Mouse (Mus musculus) intestine, postnatal 0 days (tissue): ENCODE measurements around the gene P4ha3. TPM values are rescaled to one million over a fixed set of nuclear protein-coding genes. Genes with fewer than 3 reads are reported as not detected.

Experiments
- ATAC-seq: fragments of 200-750 bp; cut with Nextera tagmentation; 2 replicates; pipeline ENCODE4 v1.8.0; 2017; ENCODE audit warnings: mild to moderate bottlenecking, moderate TSS enrichment, moderate library complexity
- H3K27ac ChIP-seq: fragments of 300-500 bp; sonication (generic); 2 replicates; pipeline ENCODE4 v1.5.1; 2014; ENCODE audit warnings: mild to moderate bottlenecking, low read depth, low read length, moderate library complexity
- H3K27me3 ChIP-seq: fragments of 300-500 bp; sonication (generic); replicated peaks from 2 replicates; pipeline ENCODE4 v1.6.1; 2014; ENCODE audit warnings: low read length, mixed read lengths; ENCODE audit not compliant: control insufficient read depth, insufficient read depth
- H3K36me3 ChIP-seq: fragments of 300-500 bp; sonication (generic); 2 replicates; pipeline ENCODE4 v1.6.1; 2014; ENCODE audit warnings: mild to moderate bottlenecking, moderate library complexity; ENCODE audit not compliant: control insufficient read depth, insufficient read depth
- H3K4me1 ChIP-seq: fragments of 300-500 bp; sonication (generic); replicated peaks from 2 replicates; pipeline ENCODE4 v1.6.1; 2014; ENCODE audit warnings: antibody characterized with exemption, low read length, mixed read lengths; ENCODE audit not compliant: control insufficient read depth, insufficient read depth
- H3K4me2 ChIP-seq: fragments of 300-500 bp; sonication (generic); replicated peaks from 2 replicates; pipeline ENCODE4 v1.6.1; 2014; ENCODE audit warnings: low read depth, mild to moderate bottlenecking, moderate library complexity
- H3K4me3 ChIP-seq: fragments of 300-500 bp; sonication (generic); 2 replicates; pipeline ENCODE4 v1.5.1; 2014; ENCODE audit warnings: low read depth, low read length
- H3K9ac ChIP-seq: fragments of 300-500 bp; sonication (generic); 2 replicates; pipeline ENCODE4 v1.6.1; 2014; ENCODE audit warnings: mild to moderate bottlenecking, low read depth, low read length
- H3K9me3 ChIP-seq: fragments of 300-500 bp; sonication (generic); 2 replicates; pipeline ENCODE4 v1.6.1; 2016; ENCODE audit warnings: mixed run types; ENCODE audit not compliant: control insufficient read depth
- CTCF ChIP-seq: sonication (generic); IDR thresholded peaks from 2 replicates; pipeline ENCODE4 v1.5.1; 2016; ENCODE audit warnings: low read depth, mild to moderate bottlenecking, control low read depth, antibody characterized with exemption, moderate library complexity
- WGBS: fragments of 180-500 bp; shearing (Covaris S2); extraction: QIAGEN DNeasy Blood & Tissue Kit; methylation state at CpG from one replicate; pipeline ENCODE4 v1.1.7; 2014; 5-methylcytosine and 5-hydroxymethylcytosine counted together
- polyA plus RNA-seq: library from polyadenylated mRNA; unstranded; fragments of >200 nt; fragmentation: Nextera tagmentation; extraction: Ambion mirVana; gene quantifications from 2 replicates; pipeline ENCODE4 v1.2.1, GENCODE M21; 2015

P4ha3 gene
- polyA plus RNA-seq, 1 experiment from 2014 or later, result 1.6 TPM

DNA sequence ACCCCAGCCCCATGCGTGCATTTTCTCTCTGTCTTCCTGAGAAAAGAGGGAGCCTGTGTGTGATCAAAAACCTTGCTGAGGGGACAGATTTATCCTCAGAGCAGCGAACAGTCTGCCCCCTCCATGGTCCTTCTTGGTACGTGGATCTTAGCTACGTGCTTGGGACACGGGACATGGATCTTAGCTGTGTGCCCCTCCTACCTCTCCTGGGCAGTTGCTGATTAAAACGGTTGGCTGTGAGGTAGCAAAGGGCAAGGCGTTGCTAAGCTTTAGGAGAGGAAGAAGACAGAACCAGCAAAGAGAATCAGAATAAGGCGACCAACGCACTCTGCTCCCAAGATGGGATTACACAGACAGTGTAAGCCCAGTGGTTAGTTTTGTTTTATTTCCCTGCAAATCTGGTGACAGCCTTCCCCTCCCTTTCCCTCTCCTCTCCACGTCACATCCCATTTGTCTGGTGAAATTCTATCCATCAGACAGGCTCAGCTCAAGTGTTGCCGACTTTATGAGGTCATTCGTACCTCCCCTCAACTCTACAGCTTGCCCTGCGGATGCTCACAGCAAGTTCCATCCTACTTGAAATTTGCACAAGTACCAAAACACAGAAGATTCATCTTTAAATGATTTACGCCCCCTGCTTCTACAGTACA lies 13.7 kb downstream of the P4ha3 start:
- 69% methylated on average over 14 of the region's 14 CpGs for WGBS
- Histone ChIP-seq H3K9ac (no peak overlapping the region), H3K27ac (no peak overlapping the region), H3K9me3 (no peaks in the 10 kb centered on the region), H3K27me3 (no peaks in the 10 kb centered on the region), H3K36me3 (no peaks in the 10 kb centered on the region), H3K4me1 (0 out of 2 replicates have a peak, but pooled peaks cover 2% of the 10 kb centered on the region), H3K4me3 (no peak overlapping the region), H3K4me2 (no peak overlapping the region)
- no peak for ATAC-seq
- TF ChIP-seq CTCF, result no peak

DNA sequence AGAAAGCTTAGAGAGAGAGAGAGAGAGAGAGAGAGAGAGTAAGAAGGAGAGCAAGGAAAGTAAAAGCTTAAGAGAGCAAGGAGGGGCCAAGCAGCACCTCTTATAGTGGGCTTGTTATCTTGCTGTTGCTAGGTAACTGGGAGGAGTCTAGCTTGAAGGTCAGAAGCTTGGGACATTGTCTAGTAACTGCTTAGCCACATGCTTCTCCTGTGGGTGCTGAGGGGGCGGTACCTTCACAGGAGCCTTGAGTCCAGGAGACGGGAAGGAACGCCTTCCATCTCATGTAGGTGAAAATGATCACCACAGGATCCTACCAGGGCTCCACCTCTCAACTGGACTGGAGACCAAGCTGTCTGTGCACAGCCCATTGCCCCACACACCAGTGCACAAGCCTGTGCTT lies 16.1 kb downstream of the P4ha3 start:
- H3K27ac ChIP-seq, result no peak overlapping the region
- no peak overlapping the region for H3K9ac ChIP-seq
- 59% methylated on average over 3 of the region's 3 CpGs for WGBS
- no peak for TF ChIP-seq CTCF
- H3K4me1 ChIP-seq, result 0 out of 2 replicates have a peak, but pooled peaks cover 2% of the 10 kb centered on the region
- ATAC-seq, result no peak
- no peak overlapping the region for H3K4me3 ChIP-seq
- H3K27me3 ChIP-seq, result no peaks in the 10 kb centered on the region
- H3K36me3 ChIP-seq, result no peaks in the 10 kb centered on the region
- H3K4me2 ChIP-seq, result no peak overlapping the region
- no peaks in the 10 kb centered on the region for H3K9me3 ChIP-seq

DNA sequence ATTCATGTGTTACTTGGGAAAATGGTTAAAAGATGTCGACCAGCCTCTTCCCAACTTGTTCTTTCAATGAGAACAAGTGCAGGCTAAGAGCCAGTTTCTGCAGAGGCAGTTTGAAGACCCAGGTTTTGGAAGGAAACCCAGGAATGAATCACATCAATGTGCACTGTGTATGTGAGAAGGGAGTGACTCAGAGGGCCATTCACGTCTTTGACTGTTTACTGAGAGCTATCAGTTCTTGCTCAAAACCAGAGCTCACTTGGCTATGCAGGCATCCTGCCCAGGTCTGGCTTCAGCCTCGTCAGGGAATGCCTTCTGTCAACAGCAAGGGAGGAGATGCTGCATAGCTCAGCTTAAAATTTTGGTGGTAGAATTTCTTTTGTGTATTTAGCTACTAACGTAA lies 17.0 kb downstream of the P4ha3 start:
- Histone ChIP-seq H3K36me3 (no peaks in the 10 kb centered on the region), H3K27me3 (no peaks in the 10 kb centered on the region), H3K4me2 (no peak overlapping the region), H3K9ac (no peak overlapping the region), H3K4me1 (0 out of 2 replicates have a peak, but pooled peaks cover 2% of the 10 kb centered on the region), H3K27ac (no peak overlapping the region), H3K9me3 (no peaks in the 10 kb centered on the region), H3K4me3 (no peak overlapping the region)
- no peak for TF ChIP-seq CTCF
- no peak for ATAC-seq
- WGBS, result 36% methylated on average over 4 of the region's 4 CpGs

- no peak overlapping the region for H3K27ac ChIP-seq
- no peaks in the 10 kb centered on the region for H3K36me3 ChIP-seq
- TF ChIP-seq CTCF, result no peak
- no peaks in the 10 kb centered on the region for H3K4me1 ChIP-seq
- no peaks in the 10 kb centered on the region for H3K9me3 ChIP-seq
- no peak for ATAC-seq
- 89% methylated on average over 9 of the region's 9 CpGs for WGBS
- no peak overlapping the region for H3K4me2 ChIP-seq
- H3K27me3 ChIP-seq, result no peaks in the 10 kb centered on the region
- H3K4me3 ChIP-seq, result no peak overlapping the region
- no peak overlapping the region for H3K9ac ChIP-seq
Observed at GRCm38 (mm10) chr7:100305894-100306293, 20.6 kb downstream of the P4ha3 start.

- no peak for TF ChIP-seq CTCF
- H3K27me3 ChIP-seq, result 0 out of 2 replicates have a peak, but pooled peaks cover 4% of the 10 kb centered on the region
- 84% methylated on average over 6 of the region's 6 CpGs for WGBS
Observed at GRCm38 (mm10) chr7:100307872-100308653, 22.7 kb downstream of the P4ha3 start.

GRCm38 (mm10) chr7:100309216-100309615 lies 23.9 kb downstream of the P4ha3 start:
- H3K27me3 ChIP-seq, result 0 out of 2 replicates have a peak, but pooled peaks cover 4% of the 10 kb centered on the region
- ATAC-seq, result no peak
- H3K4me3 ChIP-seq, result no peak overlapping the region
- H3K9me3 ChIP-seq, result no peaks in the 10 kb centered on the region
- no peak overlapping the region for H3K9ac ChIP-seq
- H3K27ac ChIP-seq, result no peak overlapping the region
- H3K4me2 ChIP-seq, result no peak overlapping the region
- no peaks in the 10 kb centered on the region for H3K36me3 ChIP-seq
- WGBS, result 64% methylated on average over 1 of the region's 1 CpGs
- H3K4me1 ChIP-seq, result no peaks in the 10 kb centered on the region
- no peak for TF ChIP-seq CTCF

More at GRCm38 (mm10) chr7:100307872-100308653, 22.7 kb downstream of the P4ha3 start:
- H3K4me1 ChIP-seq, result no peaks in the 10 kb centered on the region
- ATAC-seq, result no peak
- no peaks in the 10 kb centered on the region for H3K36me3 ChIP-seq
- no peaks in the 10 kb centered on the region for H3K9me3 ChIP-seq
- H3K4me2 ChIP-seq, result no peak overlapping the region
- no peak overlapping the region for H3K4me3 ChIP-seq
- H3K9ac ChIP-seq, result no peak overlapping the region
- no peak overlapping the region for H3K27ac ChIP-seq
